Mouse (Mus musculus) kidney, embryonic 14.5 days (tissue): ENCODE measurements around the gene Nsf. TPM values are rescaled to one million over a fixed set of nuclear protein-coding genes. Genes with fewer than 3 reads are reported as not detected.

Source experiments
- ATAC-seq: fragments of 200-750 bp; cut with Nextera tagmentation; 2 replicates; pipeline ENCODE4 v1.8.0; 2017; ENCODE audit warnings: moderate number of reproducible peaks, mild to moderate bottlenecking, moderate TSS enrichment, moderate library complexity; ENCODE audit not compliant: low FRiP score, low TSS enrichment
- H3K27ac ChIP-seq: fragments of 300-500 bp; sonication (generic); 2 replicates; pipeline ENCODE4 v1.5.1; 2014; ENCODE audit warnings: low read depth, mild to moderate bottlenecking, low read length, moderate library complexity, mixed read lengths
- H3K27me3 ChIP-seq: fragments of 300-500 bp; sonication (generic); 2 replicates; pipeline ENCODE4 v1.6.1; 2014; ENCODE audit warnings: mild to moderate bottlenecking, low read length; ENCODE audit not compliant: control insufficient read depth, insufficient read depth
- H3K36me3 ChIP-seq: fragments of 300-500 bp; sonication (generic); 2 replicates; pipeline ENCODE4 v1.6.1; 2014; ENCODE audit warnings: low read length, mixed read lengths; ENCODE audit not compliant: control insufficient read depth, insufficient read depth
- H3K4me1 ChIP-seq: fragments of 300-500 bp; sonication (generic); 2 replicates; pipeline ENCODE4 v1.6.1; 2014; ENCODE audit warnings: low read length, mixed read lengths; ENCODE audit not compliant: control insufficient read depth, insufficient read depth
- H3K4me2 ChIP-seq: fragments of 300-500 bp; sonication (generic); replicated peaks from 2 replicates; pipeline ENCODE4 v1.6.1; 2014; ENCODE audit warnings: low read depth, mild to moderate bottlenecking, low read length
- H3K4me3 ChIP-seq: fragments of 300-500 bp; sonication (generic); 2 replicates; pipeline ENCODE4 v1.5.1; 2014; ENCODE audit warnings: mild to moderate bottlenecking, low read length
- H3K9ac ChIP-seq: fragments of 300-500 bp; sonication (generic); 2 replicates; pipeline ENCODE4 v1.6.1; 2014; ENCODE audit warnings: low read depth, mild to moderate bottlenecking, low read length, moderate library complexity
- H3K9me3 ChIP-seq: fragments of 300-500 bp; sonication (generic); 2 replicates; pipeline ENCODE4 v1.6.1; 2016; ENCODE audit warnings: low read length; ENCODE audit not compliant: control insufficient read depth
- WGBS: fragments of 180-500 bp; shearing (Covaris S2); extraction: QIAGEN DNeasy Blood & Tissue Kit; methylation state at CpG from one replicate; pipeline ENCODE4 v1.1.7; 2014; 5-methylcytosine and 5-hydroxymethylcytosine counted together
- polyA plus RNA-seq: library from polyadenylated mRNA; unstranded; fragments of >200 nt; fragmentation: Nextera tagmentation; extraction: Ambion mirVana; gene quantifications from 2 replicates; pipeline ENCODE4 v1.2.1, GENCODE M21; 2014

The Nsf gene
- polyA plus RNA-seq, 1 experiment from 2014 or later = 48.1 TPM

GRCm38 (mm10) chr11:103952635-103953031 is 1.2 kb downstream of the Nsf start:
- Histone ChIP-seq H3K36me3 (no peaks in the 10 kb centered on the region), H3K4me1 (no peaks in the 10 kb centered on the region), H3K9me3 (no peaks in the 10 kb centered on the region), H3K27me3 (no peaks in the 10 kb centered on the region), H3K4me2 (peak overlapping the region; percentile 64), H3K27ac (no peak overlapping the region), H3K4me3 (peak overlapping the region; percentile 83; the same call in 1 of the 2 replicates), H3K9ac (no peak overlapping the region)
- WGBS = 80% methylated on average over 5 of the region's 5 CpGs
- no peak for ATAC-seq

- H3K36me3 ChIP-seq = no peaks in the 10 kb centered on the region
- no peak overlapping the region for H3K4me3 ChIP-seq
- no peak overlapping the region for H3K9ac ChIP-seq
- ATAC-seq = no peak
- no peaks in the 10 kb centered on the region for H3K9me3 ChIP-seq
- H3K27ac ChIP-seq = no peak overlapping the region
- H3K4me2 ChIP-seq = no peak overlapping the region
- 88% methylated on average over 7 of the region's 7 CpGs for WGBS
- no peaks in the 10 kb centered on the region for H3K27me3 ChIP-seq
- H3K4me1 ChIP-seq = no peaks in the 10 kb centered on the region
These were observed 2.8 kb downstream of the Nsf start for GRCm38 (mm10) chr11:103951106-103951505.

- H3K4me2 ChIP-seq = no peak overlapping the region
- H3K9me3 ChIP-seq = no peaks in the 10 kb centered on the region
- no peak overlapping the region for H3K27ac ChIP-seq
- WGBS = 88% methylated on average over 7 of the region's 7 CpGs
- H3K9ac ChIP-seq = no peak overlapping the region
- H3K27me3 ChIP-seq = no peaks in the 10 kb centered on the region
- no peaks in the 10 kb centered on the region for H3K36me3 ChIP-seq
- ATAC-seq = no peak
- no peaks in the 10 kb centered on the region for H3K4me1 ChIP-seq
- H3K4me3 ChIP-seq = no peak overlapping the region
These were observed 4.9 kb downstream of the Nsf start for GRCm38 (mm10) chr11:103948952-103949351.

GRCm38 (mm10) chr11:103942740-103943139 is 11.1 kb downstream of the Nsf start:
- Histone ChIP-seq H3K9me3 (no peaks in the 10 kb centered on the region), H3K4me2 (no peak overlapping the region), H3K4me3 (no peak overlapping the region), H3K4me1 (no peaks in the 10 kb centered on the region), H3K9ac (no peak overlapping the region), H3K36me3 (no peaks in the 10 kb centered on the region), H3K27ac (no peak overlapping the region), H3K27me3 (no peaks in the 10 kb centered on the region)
- WGBS = 87% methylated on average over 4 of the region's 4 CpGs
- ATAC-seq = no peak

GRCm38 (mm10) chr11:103941351-103941750 is 12.5 kb downstream of the Nsf start:
- no peak for ATAC-seq
- 62% methylated on average over 5 of the region's 5 CpGs for WGBS

GRCm38 (mm10) chr11:103940887-103941286 is 13.0 kb downstream of the Nsf start:
- no peak overlapping the region for H3K9ac ChIP-seq

More at GRCm38 (mm10) chr11:103941351-103941750, 12.5 kb downstream of the Nsf start:
- no peak overlapping the region for H3K9ac ChIP-seq
- no peak overlapping the region for H3K4me3 ChIP-seq
- no peak overlapping the region for H3K27ac ChIP-seq
- H3K36me3 ChIP-seq = no peaks in the 10 kb centered on the region
- no peaks in the 10 kb centered on the region for H3K4me1 ChIP-seq
- no peaks in the 10 kb centered on the region for H3K9me3 ChIP-seq
- no peaks in the 10 kb centered on the region for H3K27me3 ChIP-seq
- no peak overlapping the region for H3K4me2 ChIP-seq

GRCm38 (mm10) chr11:103937976-103938728 is 15.7 kb downstream of the Nsf start:
- ATAC-seq = no peak
- no peaks in the 10 kb centered on the region for H3K4me1 ChIP-seq
- H3K4me2 ChIP-seq = no peak overlapping the region
- no peak overlapping the region for H3K9ac ChIP-seq
- H3K27ac ChIP-seq = no peak overlapping the region
- WGBS = 93% methylated on average over 25 of the region's 25 CpGs
- no peak overlapping the region for H3K4me3 ChIP-seq
- H3K9me3 ChIP-seq = no peaks in the 10 kb centered on the region
- no peaks in the 10 kb centered on the region for H3K36me3 ChIP-seq
- no peaks in the 10 kb centered on the region for H3K27me3 ChIP-seq

More at GRCm38 (mm10) chr11:103940887-103941286, 13.0 kb downstream of the Nsf start:
- Histone ChIP-seq H3K9me3 (no peaks in the 10 kb centered on the region), H3K4me1 (no peaks in the 10 kb centered on the region), H3K27me3 (no peaks in the 10 kb centered on the region), H3K36me3 (no peaks in the 10 kb centered on the region), H3K4me2 (no peak overlapping the region), H3K4me3 (no peak overlapping the region), H3K27ac (no peak overlapping the region)
- ATAC-seq = no peak
- WGBS = 70% methylated on average over 6 of the region's 6 CpGs

GRCm38 (mm10) chr11:103937451-103937850 is 16.4 kb downstream of the Nsf start:
- H3K9me3 ChIP-seq = no peaks in the 10 kb centered on the region
- 78% methylated on average over 9 of the region's 9 CpGs for WGBS
- H3K36me3 ChIP-seq = no peaks in the 10 kb centered on the region
- no peak overlapping the region for H3K9ac ChIP-seq
- H3K4me1 ChIP-seq = no peaks in the 10 kb centered on the region
- no peak for ATAC-seq
- H3K4me3 ChIP-seq = no peak overlapping the region
- H3K4me2 ChIP-seq = no peak overlapping the region
- no peak overlapping the region for H3K27ac ChIP-seq
- no peaks in the 10 kb centered on the region for H3K27me3 ChIP-seq

GRCm38 (mm10) chr11:103935717-103936116 is 18.1 kb downstream of the Nsf start:
- Histone ChIP-seq H3K27ac (no peak overlapping the region), H3K36me3 (no peaks in the 10 kb centered on the region), H3K4me2 (no peak overlapping the region), H3K27me3 (no peaks in the 10 kb centered on the region), H3K4me3 (no peak overlapping the region), H3K9me3 (no peaks in the 10 kb centered on the region), H3K9ac (no peak overlapping the region), H3K4me1 (no peaks in the 10 kb centered on the region)
- ATAC-seq = no peak
- WGBS = 81% methylated on average over 2 of the region's 2 CpGs
